Mouse (Mus musculus): ENCODE measurements around the gene Prkag2.

GRCm38 (mm10) chr5:25035391-25035790, 65.1 kb downstream of the Prkag2 start:
- TF ChIP-seq NANOG (IDR thresholded peaks at IDR 0.05; ENCODE audit: borderline replicate concordance, low read length) (no peak), CTCF (conservative IDR thresholded peaks at IDR 0.05; ENCODE audit: low read length) (no peak)

All from E14TG2a.4 (cell line).